Mouse (Mus musculus): ENCODE results near the gene 4930442H23Rik. TPM values are rescaled to one million over a fixed set of nuclear protein-coding genes. Genes with fewer than 3 reads are reported as not detected.

The 4930442H23Rik gene
- total RNA-seq, 4 experiments from 2014 or later: not detected

- no peak for DNase-seq (ENCODE audit: low spot score in 2 of 2)
Measured at GRCm38 (mm10) chr10:81145778-81146177, 37.9 kb downstream of the 4930442H23Rik start.

DNA sequence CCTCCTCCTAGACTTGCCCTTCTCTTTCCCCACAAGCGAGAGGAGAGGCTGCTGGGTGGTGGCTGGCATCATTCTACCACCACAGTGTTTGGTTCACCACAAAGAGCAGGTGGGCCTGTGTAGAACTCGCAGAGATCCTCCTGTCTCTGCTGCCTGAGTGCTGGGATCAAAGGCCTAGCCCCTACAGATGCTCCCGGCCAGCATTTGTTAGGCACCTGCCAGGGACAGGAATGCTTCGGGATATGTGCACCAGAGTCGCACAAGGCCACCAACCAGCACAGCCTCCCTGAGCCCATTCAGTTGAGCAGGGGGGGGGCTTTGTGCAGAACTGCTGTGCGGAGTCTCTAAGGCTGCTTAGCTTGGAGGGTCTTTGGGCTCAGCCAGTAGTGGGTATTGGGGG is 38.3 kb downstream of the 4930442H23Rik start:
- DNase-seq (ENCODE audit: low spot score in 2 of 2): no peak

DNA sequence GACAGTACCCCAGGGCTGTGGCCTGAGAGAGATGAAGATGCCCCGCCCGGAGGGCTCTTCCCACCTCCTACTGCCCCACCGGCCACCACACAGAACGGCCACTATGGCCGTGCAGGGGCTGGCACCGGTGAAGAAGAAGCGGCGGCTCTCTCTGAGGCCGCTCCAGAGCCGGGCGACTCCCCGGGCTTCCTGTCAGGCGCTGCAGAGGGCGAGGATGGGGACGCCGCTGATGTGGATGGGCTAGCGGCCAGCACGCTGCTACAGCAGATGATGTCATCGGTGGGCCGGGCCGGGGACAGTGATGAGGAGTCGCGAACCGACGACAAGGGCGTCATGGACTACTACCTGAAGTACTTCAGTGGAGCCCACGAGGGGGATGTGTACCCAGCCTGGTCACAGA is 39.0 kb downstream of the 4930442H23Rik start:
- no peak for DNase-seq (ENCODE audit: low spot score in 2 of 2)

- DNase-seq (ENCODE audit: low spot score in 2 of 2): no peak
Measured at GRCm38 (mm10) chr10:81143845-81144437, 39.7 kb downstream of the 4930442H23Rik start.

- no peak for DNase-seq (ENCODE audit: low spot score in 2 of 2)
Measured at GRCm38 (mm10) chr10:81143157-81143633, 40.5 kb downstream of the 4930442H23Rik start.

DNA sequence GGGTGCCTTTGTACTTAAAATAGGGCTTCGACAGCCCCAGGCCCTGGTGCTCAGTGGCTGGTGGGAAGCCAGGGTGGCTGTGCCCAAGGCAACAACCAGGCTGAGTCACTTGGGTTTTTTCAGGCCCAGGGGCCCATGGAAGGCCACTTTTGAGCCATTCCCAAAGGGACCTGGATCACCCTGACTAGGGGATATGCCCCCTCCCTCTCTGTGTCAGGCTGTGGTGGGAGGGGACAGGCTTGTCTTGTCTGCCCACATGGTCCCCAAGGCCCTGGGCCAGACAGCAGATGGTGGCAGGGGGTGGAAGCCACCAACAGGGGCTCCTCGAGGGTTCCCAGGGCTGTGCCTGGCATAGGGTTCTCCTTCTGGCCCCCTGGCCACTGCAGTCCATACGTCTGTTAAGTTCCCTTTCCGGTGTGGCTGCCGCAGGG is 41.1 kb downstream of the 4930442H23Rik start:
- DNase-seq (ENCODE audit: low spot score in 2 of 2): no peak

DNA sequence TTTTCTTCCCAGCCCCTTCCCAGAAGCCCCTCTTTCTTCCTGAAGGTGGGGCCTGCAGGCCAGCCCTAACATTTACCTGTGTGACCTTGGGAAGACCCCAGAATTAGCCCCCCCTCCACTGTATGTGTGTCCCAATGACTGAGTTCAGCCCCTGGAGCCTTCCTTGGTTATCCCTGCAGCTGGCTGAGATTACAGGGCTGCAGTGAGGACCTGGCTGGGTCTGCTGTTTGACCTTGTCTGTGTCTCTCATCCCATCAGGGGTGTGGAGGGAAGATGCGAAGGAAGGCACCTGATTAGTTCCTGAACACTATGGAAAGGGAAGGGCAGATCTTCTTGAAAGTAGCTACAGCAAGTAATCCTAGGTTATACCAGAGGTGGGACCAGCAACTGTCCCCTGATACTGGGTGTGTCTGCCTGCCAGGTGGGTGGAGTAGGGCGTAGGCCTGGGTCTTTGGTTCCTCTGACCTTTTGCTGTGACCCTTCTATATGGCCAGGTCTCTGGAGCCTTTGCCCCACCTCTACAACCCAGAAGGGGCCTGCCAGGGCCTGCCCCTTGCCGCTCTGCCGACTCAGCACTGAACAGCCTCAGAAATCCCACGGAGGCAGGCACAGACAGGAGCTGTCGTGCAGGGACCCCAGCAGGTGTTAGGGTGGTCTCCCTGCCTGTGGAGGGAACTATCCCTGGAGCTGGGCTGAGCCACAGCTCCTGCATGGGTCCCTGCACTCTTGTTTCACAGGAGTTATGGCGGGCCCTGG is 42.0 kb downstream of the 4930442H23Rik start:
- no peak for DNase-seq (ENCODE audit: low spot score in 2 of 2)

- DNase-seq (ENCODE audit: low spot score in 2 of 2): no peak
Measured at GRCm38 (mm10) chr10:81140717-81141454, 42.8 kb downstream of the 4930442H23Rik start.

DNA sequence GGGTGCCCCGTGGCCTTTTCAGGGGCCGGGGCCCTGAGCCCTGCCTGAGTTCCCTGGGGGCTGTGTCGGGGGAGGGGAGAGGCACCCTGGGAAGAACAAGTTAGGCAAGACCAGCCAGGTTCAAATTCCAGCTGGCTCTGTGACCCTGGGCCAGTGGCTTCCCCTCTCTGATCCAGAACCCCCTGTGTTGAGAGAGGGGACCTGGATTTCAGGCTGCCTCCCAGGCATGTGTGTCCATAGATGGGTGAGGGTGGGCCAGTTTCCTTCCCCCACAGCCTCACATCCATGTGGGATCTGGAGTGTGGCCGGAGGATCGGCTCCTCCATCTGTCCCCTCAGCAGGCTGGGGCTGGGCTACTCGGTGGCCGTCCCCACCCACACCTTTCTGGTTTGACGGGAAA is 43.6 kb downstream of the 4930442H23Rik start:
- DNase-seq (ENCODE audit: low spot score in 2 of 2): no peak

GRCm38 (mm10) chr10:81139529-81139846 is 44.2 kb downstream of the 4930442H23Rik start:
- DNase-seq (ENCODE audit: low spot score in 2 of 2): no peak

DNA sequence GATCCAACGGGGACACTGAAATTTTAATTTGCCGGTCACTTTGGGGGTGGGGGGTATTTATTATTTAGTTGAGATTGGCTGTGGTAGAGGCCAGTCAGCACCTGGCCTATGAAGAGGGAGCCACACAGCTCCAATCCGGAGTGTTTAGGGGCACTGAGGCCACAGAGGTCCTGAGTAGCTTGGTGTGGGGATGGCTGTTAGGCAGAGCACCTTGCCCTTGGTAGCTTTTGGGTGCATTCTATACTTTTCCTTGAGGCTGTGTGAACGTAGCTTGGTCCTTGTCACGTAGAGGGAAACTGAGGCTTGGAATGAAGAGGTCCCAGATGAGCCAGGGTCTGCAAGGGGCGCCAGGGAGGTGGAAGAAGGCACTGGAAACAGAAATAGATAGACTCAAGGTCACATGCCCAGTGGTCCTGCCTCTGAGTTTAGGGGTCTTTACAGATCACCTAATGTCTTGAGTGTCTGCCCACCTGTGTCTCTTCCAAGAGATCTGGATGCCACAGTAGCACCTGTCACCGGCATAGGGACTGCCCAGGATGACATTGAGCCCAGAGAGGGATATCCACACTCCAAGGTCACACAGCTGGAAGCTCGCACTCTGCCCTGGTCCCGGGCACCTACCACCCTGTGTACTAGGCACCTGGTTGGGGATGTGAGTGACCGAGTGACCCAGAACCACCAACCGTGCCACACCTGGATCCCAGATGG is 44.7 kb downstream of the 4930442H23Rik start:
- no peak for DNase-seq (ENCODE audit: low spot score in 2 of 2)

DNA sequence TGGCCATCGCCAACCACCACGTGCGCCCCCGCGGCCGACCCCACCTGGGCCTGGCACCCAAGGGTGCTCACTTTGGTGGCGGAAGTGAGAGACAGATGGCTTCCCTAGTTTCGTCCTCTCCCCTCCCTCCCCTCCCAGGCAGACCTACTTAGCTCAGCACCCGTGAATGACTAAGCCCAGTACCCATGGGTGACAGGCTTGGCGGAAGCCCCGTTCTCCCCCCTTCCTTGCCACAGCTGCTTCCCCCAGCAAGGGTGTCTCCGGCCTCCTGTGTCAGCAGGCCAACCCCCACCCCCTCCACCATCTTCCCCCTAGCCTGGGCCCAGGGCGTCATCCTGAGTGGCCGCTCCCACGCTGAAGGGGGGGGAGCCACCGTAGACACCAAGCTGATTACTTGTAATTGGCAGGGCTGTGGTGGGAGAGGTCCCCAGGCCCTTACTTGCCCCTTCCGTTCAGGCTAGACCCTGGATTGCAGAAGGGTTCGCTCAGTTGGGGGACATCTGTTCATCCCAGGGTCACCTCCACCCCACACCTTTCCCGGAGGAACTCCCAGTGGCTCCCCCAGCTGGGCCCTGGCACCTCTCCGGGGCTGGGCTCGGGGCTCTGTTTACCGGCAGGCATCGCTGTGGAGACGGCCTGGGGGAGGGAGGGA is 45.4 kb downstream of the 4930442H23Rik start:
- no peak for DNase-seq (ENCODE audit: low spot score in 2 of 2)

GRCm38 (mm10) chr10:81137252-81138130 is 46.2 kb downstream of the 4930442H23Rik start:
- DNase-seq (ENCODE audit: low spot score in 2 of 2): peak; percentile 99 to 100

- DNase-seq (ENCODE audit: low spot score in 2 of 2): peak; percentile 74 to 76
Measured at GRCm38 (mm10) chr10:81136706-81137231, 46.9 kb downstream of the 4930442H23Rik start.

DNA sequence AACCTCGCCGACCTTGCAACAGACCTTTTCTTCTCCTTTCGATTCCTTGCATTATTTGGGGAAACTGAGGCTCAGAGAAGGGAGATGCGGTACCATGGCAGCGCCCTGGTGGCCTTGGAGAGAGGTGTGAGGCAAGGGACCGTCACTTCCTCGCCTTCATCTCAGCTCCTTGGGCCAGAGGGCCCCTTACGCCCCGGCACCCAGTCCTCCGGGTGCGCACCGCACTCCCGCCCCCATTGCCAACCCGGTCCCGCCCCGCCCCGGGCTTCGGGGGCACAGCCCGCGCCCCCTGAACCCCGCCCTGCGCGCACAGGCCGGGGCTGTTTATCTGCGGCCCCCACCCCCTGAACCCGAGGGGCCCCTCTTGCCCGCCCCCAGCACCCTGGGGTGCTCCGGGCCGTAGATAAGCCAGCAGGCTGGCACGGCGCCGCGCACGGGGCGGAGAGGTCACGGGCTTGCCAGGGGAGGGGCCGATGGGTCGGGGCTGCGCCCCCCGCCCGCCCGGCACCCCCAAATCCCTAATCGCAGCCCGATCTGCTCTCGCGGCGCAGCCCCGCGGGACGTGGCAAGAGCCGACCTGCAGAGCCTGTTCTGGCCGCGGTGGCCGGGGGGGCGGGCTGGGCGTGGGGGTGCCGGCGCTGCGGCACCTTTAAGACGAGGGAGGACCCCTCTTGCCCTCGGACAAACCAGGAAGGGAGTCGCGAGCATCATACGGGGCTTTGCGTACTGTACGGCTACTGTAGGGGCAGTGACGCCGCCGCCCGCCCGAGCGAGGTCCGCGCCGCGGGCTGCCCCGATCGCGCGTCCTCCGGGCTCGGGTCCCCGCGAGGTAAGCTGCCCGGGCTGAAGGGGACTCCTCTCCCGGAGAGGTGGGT is 47.6 kb downstream of the 4930442H23Rik start:
- peak in 1 of 2 experiments; percentile 48 for DNase-seq (ENCODE audit: low spot score in 2 of 2)

DNA sequence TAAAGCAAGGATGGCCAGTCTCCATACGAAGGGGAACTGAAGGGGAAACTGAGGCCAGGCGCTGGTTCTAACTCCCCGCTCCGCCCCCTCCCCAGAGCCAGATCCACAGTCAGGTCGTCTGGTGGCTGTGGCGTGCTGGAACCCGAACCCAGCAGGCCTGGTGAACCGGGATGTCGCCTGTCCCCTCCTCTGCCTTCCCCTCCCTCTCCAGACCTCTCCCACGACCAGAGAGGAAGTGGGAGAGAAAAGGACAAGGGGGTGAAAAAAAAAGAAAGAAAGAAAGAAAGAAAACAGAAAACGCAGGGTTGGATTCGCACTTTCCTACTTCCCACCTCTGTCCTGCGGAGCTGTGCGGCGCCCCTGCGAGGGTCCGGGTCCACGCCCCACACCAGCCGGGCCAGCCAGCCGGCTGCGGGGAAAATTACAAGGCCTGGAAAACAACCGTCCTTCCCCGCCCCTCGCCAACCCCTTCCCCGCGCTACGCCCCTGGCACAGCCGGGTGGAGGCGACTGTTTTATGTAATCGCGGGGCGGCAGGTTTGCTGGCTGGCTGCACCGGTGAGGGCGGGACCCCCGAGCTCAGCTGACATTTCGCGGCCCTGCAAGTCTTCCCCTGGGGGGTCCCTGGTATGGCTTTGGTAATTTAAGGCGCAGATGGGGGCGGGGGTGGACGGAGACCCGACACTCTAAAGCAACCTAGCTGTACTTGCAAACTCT is 48.5 kb downstream of the 4930442H23Rik start, which contains the start of gene Zbtb7a:
Gene Zbtb7a (plus strand): TSS at position 255 of the 716 bp plus-strand sequence.
- DNase-seq (ENCODE audit: low spot score in 2 of 2): peak in 1 of 2 experiments; percentile 42

- DNase-seq (ENCODE audit: low spot score in 2 of 2): no peak
Measured at GRCm38 (mm10) chr10:81134181-81134587, 49.5 kb downstream of the 4930442H23Rik start.

Measured in layer of hippocampus, adult 8-10 months (tissue).